Mouse (Mus musculus): ENCODE data around the gene Ddc.
A peak's percentile ranks its signal among the peaks of the same experiment; 100 is the strongest.

Gene Ddc

GRCm38 (mm10) chr11:11825670-11826069, 72.3 kb downstream of the Ddc start:
- peak in 1 of 2 experiments; percentile 42 for DNase-seq (ENCODE audit: low spot score in 2 of 2)

DNA sequence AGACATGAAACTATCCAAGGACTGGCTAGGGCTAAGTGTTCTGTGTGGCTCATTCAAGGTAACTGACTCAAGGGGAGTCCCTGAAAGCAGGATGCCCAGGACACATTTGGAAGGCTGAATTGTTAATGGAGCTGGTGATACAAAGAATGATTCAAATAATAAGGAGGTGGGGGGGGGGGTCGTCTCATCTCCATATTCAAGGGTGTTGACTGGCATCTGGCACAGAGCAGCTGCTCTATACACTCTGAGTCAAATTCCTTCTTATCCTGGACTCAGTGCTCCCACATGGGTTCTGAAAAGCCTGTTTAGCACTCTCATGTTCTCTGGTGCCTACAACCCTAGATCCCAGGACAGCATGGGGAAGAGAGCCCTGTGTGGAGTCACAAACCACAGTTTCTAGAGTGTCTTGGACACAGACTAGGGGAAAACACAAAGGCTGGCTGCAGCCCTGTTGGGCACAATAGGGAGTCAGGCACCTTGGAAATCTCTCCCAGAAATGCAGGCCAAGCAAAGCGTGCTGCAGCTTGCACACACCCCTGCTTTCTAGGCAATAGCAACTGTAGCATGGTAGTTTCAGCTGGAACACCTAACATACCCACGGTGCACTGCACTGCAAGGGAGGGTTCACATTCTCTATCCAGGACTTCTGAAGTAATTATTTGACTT, 72.8 kb downstream of the Ddc start:
- no peak for DNase-seq (ENCODE audit: low spot score in 2 of 2)

- DNase-seq (ENCODE audit: low spot score in 2 of 2) = no peak
Observed at GRCm38 (mm10) chr11:11823980-11824911, 73.7 kb downstream of the Ddc start.

DNA sequence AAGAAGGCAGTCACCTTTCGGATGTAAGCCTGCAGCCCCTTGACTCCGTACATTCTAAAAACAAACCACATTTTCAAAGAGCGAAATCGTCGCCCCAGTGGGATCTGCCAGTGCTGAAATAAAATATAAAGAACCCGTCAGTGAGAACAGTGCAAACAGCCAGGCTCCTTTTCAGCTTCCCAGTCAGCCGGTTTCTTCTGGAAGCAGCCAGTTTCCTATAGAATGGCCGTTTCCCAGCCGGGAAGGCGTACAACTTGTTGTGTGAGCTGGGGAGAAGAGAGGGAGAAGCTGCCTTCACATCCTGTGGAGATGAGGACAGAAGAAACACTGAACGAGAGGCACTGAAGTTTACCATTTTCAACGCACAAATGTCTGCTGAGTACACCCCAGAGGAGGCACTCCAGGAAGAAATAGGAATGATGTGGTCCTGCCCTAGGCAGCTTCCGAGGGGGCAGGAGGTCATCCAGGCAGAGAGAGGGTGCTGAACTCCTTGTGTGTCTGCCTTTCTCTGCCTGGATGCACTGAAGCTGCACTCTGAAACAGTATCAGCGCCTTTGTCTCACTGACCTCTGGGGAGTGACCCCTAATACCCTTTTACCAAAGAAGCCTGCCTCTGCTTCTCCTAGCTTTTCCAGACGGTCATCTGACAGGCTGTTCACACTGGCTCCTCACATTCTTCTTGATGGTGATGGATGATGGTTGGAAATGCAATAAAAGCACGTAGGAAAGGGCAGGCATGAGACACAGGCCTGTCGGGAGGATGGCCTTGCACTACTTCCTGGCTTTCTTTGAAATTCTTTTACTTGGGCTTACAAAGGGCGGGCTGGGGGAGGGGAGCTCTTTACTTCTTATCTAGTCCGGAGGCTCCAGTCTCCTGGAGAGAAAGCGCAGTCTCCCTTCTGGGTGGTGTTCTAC, 75.5 kb downstream of the Ddc start:
- DNase-seq (ENCODE audit: low spot score in 2 of 2) = no peak

DNA sequence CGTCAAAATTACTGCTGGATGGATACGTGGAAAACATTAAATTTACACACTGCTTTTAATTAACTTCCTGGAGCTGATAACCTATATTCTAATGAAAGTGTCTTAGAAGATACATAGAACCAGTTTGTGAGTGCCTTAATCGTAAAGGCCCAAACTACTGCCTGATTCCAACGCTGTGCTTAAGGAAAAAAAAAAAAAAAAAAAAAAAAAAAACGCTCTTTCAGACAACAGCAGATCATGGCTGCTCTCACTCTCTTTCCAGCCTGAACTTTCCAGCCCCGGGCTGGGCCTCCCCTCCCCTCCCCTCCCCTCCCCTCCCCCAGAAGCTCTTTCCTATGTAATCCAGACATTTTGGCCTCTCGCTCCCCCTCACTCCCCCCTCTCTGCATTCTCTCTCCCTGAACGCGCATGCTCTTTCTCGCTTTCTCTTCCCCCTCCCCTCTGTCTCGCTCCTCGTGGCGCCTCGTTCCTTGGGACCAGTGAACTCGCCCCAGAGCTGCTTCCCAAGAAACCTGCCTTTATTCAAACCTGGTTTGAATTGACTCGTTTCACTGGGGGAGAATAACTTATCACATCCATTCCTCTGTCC, 76.5 kb downstream of the Ddc start:
- no peak for DNase-seq (ENCODE audit: low spot score in 2 of 2)

DNA sequence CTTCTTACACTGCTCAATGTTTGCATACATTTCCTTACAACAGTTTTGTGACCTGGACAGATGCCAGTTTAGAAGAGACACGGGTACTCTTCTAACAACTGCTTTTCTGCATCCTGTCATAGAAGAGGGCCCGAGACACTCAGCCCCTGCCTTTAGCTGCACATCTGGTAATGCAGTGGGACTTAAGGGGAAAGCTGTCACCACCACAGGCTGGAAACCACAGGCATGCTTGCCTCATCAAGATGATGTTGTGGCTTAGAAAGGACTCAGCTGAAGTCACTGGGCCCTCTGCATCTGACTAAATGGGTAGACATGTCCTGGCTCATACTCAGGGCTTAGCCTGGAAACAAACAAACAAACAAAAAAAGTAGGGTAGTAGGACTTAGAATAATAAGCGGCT, 77.2 kb downstream of the Ddc start:
- DNase-seq (ENCODE audit: low spot score in 2 of 2) = no peak

GRCm38 (mm10) chr11:11820251-11820650, 77.7 kb downstream of the Ddc start:
- DNase-seq (ENCODE audit: low spot score in 2 of 2) = peak; percentile 43 to 72

DNA sequence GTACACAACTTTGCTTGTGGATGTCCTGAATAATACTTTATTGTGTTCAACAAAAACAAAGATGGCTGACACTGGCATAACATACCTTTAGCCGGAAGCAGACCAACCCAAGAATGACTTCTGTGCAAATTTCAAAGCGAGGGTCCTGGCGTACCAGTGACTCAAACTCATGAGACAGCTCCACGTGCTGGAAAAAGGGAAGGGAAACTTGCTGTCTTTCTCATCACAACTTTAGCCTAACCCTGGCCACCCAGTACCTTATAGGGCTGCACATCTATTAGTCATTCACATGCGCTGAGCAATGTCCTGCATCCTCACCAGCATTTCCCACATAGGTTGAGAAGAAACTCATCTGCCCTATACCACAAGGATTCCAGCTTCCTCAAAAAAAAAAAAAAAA, 78.7 kb downstream of the Ddc start:
- no peak for DNase-seq (ENCODE audit: low spot score in 2 of 2)

- DNase-seq (ENCODE audit: low spot score in 2 of 2) = no peak
Observed at GRCm38 (mm10) chr11:11818797-11819196, 79.1 kb downstream of the Ddc start.

GRCm38 (mm10) chr11:11815737-11816136, 82.2 kb downstream of the Ddc start:
- DNase-seq (ENCODE audit: low spot score in 2 of 2) = no peak

- peak; percentile 34 to 50 for DNase-seq (ENCODE audit: low spot score in 2 of 2)
Observed at GRCm38 (mm10) chr11:11811906-11812480, 86.0 kb downstream of the Ddc start.

DNA sequence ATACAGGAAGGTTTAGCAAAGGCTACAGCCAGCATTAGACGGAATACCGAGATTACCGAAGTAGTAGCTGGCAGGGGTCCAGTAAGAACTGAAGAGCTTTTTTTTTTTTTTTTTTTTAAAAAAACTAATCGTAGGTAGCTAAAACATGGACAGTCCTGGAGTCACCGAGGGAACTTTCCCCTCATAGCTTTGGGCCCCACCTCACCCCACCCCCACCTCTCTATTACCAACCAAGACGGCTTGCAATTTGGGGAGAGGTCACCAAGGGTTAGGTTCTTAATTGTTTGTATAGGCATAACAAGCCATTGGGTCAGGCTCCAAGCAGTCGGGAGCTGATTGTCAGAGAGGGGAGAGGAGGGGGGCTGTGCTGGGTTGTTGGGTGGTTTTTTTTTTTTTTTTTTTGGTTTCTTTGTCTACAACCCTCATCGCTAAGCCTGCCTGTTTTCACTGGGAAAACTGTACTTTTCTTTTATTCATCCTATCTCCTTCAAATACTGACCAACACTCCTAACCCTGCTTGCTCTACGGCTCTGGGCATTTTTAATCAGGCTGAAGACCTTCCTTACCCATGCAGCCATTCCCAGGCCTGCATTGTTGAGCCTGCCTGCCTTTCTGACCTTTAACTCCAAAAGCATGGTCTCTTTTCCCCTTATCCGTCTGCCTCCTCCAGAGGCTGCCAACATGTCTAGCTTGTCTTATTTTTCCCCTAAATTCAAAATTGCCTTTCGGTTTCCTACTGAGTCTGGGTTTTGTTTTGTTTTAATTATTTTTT, 88.4 kb downstream of the Ddc start:
- DNase-seq (ENCODE audit: low spot score in 2 of 2) = no peak

- peak; percentile 90 to 96 for DNase-seq (ENCODE audit: low spot score in 2 of 2)
Observed at GRCm38 (mm10) chr11:11808820-11809403, 89.0 kb downstream of the Ddc start, which contains the start of gene Fignl1. Fignl1 (minus strand) TSS chr11:11808962.

DNA sequence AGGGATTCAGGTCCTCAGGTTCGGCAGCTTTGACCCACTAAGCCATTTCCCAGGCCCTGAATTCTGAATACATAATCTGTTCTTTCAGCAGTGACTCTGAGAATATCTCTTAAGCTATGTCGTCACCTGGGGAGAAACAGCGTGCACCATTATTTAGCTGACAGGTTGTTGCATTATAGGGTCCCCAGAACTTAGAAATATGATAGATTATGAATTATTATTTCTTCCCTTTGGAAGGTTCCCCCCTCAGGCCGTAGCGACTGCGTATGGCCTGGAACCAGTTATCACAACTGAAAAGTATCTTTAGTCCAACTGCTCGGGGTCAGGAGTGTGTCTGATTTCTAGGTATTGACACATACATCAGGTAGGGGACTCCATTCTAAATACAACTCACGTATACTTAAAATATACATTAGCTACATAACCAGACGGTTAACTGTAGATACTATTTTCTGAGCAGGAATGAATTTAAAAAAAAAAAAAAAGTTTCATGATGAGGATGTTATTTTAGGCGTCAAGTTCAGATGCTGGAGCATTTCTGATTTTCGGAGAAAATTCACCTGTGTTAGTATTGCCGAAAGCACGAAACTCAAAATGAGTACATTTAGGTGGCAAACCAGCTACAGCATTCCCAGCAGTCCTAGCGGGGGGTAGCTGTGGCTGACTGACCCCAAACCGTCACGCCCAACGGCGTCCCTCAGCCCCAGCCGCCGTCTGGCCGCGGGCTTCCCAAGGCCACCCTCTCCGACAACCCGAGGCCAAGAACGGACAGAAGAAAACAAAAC, 89.7 kb downstream of the Ddc start:
- DNase-seq (ENCODE audit: low spot score in 2 of 2) = no peak

DNA sequence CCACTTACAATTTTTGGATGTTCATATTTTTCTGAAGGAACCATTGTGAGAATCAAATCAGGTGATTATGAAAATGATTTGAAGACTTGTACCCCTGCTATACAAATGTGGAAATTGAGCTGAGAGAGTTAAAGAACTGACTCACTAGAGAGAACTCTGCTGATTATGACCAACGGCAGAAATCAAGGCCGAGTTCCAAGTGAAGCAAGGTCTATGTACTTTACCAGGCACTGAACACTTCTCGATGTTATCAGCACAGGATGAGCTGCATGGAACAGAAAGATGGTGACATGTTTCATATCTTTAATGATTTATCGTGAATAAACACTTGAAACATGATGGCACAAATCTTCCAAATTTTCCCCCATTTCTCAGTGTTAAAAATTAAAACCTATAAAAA, 92.0 kb downstream of the Ddc start:
- DNase-seq (ENCODE audit: low spot score in 2 of 2) = no peak

DNA sequence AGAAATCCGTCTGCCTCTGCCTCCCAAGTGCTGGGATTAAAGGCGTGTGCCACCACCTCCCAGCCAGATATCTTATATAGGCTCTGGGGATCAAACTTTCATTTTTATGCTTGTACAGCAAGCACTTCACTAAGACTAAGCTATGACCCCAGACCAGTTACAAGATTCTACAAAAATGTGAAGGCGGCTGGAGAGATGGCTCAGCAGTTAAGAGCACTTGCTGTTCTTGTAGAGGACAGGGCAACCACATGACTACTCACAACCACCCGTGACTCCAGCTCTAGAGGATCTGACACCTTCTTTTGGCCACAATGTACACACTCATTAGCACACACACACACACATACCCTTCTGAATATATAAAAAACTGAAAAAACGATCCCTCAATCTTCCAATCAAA, 93.5 kb downstream of the Ddc start:
- DNase-seq (ENCODE audit: low spot score in 2 of 2) = no peak

DNA sequence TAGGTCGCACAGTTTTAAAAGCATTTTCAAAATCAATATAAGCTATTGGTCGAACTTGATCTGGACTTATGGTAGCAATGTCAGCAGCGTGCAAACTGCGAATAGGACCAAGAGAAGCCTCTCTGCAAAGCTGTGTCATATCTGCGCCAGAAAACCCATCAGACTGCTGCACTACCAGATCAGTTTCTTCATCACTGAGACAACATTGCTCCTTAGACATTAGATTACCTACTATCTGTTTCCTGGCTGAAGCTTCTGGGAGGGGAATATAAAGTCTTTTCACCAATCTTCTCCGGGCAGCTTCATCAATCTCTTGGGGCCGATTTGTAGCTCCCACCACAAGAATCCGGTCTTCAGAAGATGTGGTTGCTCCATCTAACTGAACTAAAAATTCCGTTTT, 96.9 kb downstream of the Ddc start:
- no peak for DNase-seq (ENCODE audit: low spot score in 2 of 2)

DNA sequence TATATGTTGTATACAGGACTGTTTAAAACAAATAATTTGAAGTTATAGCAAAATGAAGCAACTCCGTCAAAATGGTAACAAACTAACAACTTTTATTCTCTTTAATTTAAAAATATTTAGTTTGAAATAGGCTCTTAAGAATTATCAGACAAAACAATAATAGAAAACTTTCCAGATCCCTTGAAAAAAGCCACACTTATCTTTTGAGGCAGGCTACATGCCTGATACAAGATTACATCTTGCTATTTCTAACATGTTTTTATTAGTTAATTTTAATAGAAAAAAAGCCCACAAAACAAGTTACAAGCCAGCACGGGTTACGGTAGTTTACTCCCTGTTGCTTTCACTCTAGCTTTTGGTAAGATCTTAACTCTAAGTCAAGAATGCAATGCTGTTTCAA, 97.6 kb downstream of the Ddc start:
- DNase-seq (ENCODE audit: low spot score in 2 of 2) = no peak

DNA sequence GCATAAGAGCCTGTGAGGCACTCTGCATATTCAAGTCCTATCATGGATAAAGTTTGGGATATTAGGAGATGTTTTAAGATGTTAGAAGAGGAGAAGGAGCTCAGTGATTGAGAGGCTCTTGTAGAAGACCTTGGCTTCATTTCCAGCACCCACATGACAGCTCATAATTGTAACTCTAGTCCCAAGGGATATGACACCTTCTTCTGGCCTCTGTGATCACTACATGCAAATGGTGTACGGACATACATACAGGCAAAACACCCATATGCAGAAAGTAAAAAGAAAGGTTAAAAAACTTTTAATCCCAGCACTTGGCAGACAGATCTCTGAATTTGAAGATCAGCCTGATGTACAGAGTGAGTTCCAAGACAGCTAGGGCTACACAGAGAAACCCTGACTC, 99.3 kb downstream of the Ddc start:
- DNase-seq (ENCODE audit: low spot score in 2 of 2) = no peak
